Mouse (Mus musculus): ENCODE data around the gene Gm2244.
"Not testable (repeated sequence)": the region's sequence is repeated elsewhere in the genome, so short reads cannot be mapped to it uniquely, and the experiment has no call there.

Gm2244 gene

DNA sequence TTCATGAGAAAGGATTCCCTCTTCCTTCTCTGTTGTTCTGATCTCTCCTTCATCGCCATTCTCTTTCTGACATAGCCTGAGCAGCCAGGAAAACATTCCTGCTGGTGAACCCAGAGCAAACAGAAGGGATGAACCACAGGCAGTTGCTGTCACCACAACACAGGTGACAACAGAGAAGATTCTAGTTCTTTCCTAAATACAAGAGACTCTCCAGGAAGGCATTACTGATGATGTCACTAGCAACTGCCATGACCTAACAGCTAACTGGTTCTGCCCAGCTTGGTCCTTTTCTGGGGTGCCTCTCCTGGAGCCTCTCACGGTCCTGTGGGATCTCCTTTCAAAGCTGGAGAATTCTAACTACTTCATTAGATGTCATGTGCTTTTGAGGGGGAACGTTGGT, at the start of gene Gm2244:
Gene Gm2244 (minus strand): TSS at position 101 of the 400 bp plus-strand sequence.
- not testable (repeated sequence) for DNase-seq

DNA sequence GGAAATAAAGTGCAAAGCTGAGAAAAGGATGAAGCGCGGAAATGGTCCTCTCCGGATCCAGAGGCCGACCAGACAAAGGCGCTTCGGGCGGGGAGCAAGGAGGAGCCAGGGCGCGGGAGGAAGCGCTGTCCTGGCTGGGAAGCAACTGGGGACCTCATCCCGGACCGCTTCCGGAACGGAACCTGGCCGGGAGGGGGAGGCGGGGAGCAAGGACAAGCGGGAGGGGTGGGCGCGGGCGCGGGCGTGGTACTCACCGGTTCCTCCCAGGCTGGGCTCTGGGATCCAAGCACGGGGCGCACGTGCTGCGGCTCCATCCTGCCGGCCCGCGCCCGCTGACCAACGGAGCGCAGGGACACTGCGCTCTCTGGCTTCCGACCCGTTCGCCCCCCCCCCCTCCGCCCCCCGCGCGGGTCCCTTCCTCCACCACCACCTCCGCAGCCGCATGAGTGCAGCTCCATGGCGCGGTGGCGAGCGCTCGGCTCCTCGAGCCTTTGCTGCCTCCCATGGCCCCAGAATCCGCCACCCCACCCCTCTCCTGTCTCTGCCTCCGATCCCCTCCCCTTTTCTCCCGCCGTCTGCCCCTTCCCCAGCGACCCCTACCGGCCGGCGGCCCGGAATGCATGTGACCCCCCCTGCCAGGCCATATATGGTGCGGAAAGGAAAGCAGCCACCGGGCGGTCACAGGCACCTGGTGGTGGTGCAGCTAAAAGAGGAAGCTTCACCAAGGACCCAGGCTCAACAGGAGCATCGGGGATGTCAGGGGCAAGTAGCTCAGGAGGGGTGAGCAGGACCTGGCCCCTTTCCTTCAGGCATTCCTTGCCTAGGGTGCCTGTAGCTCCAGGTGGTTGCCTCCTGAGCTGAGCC, 35.3 kb upstream of the Gm2244 start, which contains the start of gene Gm2237:
Gene Gm2237 (minus strand): TSS at position 332 of the 864 bp plus-strand sequence.
- DNase-seq: peak; percentile 25

All from kidney, adult 18-20 months (tissue).